Mouse (Mus musculus) kidney, adult 2 months (tissue): ENCODE measurements at regions not wholly inside any gene's neighbourhood (a gene's known extent, or its start where the extent isn't known, plus 50 kb on each side); places are given as distances from the start of the nearest gene placed in this dataset.

Source experiments
- CTCF ChIP-seq: fragments of 200-500 bp; conservative IDR thresholded peaks from 2 replicates; pipeline ENCODE4 v1.5.1; 2011; ENCODE audit warnings: low read depth, mild to moderate bottlenecking, control low read depth, low read length, moderate library complexity, mixed read lengths; ENCODE audit not compliant: insufficient read depth, insufficient read length
- POLR2A ChIP-seq: fragments of 200-500 bp; IDR thresholded peaks from one replicate; pipeline ENCODE4 v1.6.1; 2011; ENCODE audit warnings: low read depth, low read length, control low read depth

- TF ChIP-seq CTCF: no peak
- TF ChIP-seq POLR2A: no peak
Observed at GRCm38 (mm10) chr3:149918201-149918600, 927.8 kb upstream of the Adgrl2 start.
